Mouse (Mus musculus) megakaryocyte, embryonic 14.5 days (primary cell): ENCODE measurements around the gene Cdc73.

Source experiments
- FLI1 ChIP-seq: IDR thresholded peaks from 2 replicates; pipeline ENCODE4 v1.6.1; 2012; ENCODE audit warnings: low read length, inconsistent platforms, mixed read lengths
- GATA1 ChIP-seq: IDR thresholded peaks from 3 replicates; pipeline ENCODE4 v1.6.1; 2012; ENCODE audit warnings: mixed read lengths, low read length, inconsistent platforms, borderline replicate concordance

DNA sequence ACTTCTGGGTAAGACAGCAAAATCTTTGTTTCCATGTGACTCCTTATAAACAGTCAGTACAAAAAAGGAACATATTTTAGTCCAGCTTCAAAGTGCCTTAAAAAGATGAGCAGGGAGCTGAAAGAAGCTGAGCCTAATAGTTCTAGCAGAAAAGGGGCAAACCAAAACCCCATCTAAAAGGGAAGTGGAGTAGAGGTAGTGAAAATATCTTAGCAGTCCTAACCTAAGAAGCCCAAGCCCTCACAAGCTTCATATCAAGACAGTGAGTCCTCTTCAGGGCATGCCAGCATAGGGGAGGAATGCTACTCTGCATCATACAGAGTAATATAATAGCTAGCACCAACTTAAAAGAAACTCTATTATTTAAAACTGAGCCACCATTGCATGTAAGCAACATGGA, 80.8 kb downstream of the Cdc73 start:
- TF ChIP-seq GATA1 (no peak), FLI1 (no peak)
